Mouse (Mus musculus): Measurements from ENCODE around the gene Wap.
A peak's percentile ranks its signal among the peaks of the same experiment; 100 is the strongest.
"Not testable (repeated sequence)": the region's sequence is repeated elsewhere in the genome, so short reads cannot be mapped to it uniquely, and the experiment has no call there.

The Wap gene

DNA sequence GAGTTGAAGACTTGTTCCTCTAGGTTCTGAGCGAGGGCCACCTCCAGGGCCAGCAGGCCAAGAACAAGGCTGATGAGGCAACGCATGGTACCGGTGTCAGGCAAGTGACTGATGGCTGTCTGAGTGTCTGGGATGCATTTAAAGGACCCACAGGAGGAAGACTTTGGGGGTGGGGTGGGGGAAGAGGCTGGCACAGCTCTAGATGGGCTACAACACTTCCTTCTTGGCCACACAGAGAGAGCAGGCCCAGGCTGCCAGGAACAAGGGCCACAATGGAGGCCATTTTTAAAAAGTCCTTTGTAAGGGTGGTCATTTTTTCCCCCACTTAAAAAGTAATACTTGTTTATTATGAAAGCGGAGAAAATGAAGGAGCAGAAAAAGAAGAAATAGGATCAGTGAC, at the start of gene Wap:
Gene Wap, minus strand, starts transcription at position 101 of the 400 bp plus-strand sequence.
- no peak for DNase-seq (ENCODE audit: low spot score in 2 of 2)

DNA sequence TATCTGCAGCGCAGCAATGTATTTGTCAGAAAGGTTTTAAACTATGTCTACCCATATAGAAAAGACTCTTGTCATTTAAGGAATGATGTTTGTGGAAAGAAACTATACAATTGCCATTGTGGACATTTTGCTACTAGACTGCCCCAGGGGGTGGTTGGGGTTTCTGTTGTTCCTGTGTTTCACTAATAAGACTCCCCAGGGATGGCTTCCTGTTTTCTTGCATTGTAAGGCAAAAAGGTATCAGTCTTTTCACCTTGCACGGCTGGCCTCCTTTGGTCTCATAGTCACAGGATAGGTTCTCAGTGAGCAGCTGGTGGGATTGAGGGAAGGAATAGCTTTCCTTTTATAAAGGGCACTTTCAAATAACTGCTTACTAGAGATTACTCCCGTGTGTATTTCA, 46.3 kb upstream of the Wap start:
- DNase-seq (ENCODE audit: low spot score in 2 of 2) = no peak

DNA sequence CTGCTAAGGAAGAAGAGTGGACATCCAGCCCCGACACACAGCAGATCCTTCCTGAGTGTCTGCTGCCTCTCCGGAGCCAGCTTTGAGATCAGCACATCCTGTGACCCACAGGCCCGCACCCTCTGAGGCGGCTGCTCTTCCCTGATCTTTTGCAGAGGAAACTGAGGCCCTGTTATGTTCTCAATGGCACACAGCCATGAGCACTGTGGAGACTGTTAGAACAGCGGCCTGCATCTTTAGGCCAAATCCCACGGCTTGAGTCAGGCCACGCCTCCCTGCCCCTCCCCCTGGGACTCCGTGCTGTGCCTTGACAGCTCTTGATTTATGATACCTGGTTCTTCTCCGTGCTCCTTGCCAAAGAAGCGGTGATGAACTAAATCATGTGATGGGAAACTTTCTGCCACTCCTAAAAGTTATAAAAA, 42.0 kb upstream of the Wap start:
- DNase-seq (ENCODE audit: low spot score in 2 of 2) = peak; percentile 54 to 69

DNA sequence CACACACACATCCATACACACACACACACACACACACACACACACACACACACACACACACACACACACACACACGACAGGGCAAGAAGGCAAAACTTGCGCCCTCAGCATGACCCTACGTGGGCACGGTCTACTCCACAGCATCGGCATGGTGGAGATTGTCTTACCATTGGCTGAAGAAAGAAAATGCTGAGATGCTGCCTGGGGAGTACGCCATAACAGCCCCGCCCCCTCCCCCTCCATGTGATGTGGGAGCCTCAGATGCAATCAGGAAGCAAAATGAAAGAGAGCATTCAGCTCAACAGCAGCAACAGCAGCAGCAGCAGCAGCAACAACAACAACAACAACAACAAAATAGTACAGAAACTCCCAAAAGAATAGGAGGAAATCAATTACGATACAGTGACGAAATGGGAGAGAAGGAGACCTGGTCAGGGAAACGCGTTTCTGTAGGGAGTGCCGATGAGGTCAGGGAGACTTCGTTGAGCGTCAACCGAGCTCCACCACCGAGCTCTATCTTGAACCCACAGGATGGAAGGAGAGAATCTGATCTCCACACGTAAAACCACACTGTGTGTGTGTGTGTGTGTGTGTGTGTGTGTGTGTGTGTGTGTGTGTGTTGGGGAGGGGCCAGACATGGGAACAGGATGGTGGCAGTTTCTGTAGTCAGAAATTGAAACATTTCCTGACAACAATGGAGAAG, 41.4 kb upstream of the Wap start:
- no peak for DNase-seq (ENCODE audit: low spot score in 2 of 2)

- DNase-seq (ENCODE audit: low spot score in 2 of 2) = no peak
Measured at GRCm38 (mm10) chr11:6677530-6677929, 39.1 kb upstream of the Wap start.

GRCm38 (mm10) chr11:6676641-6677040, 38.2 kb upstream of the Wap start:
- DNase-seq (ENCODE audit: low spot score in 2 of 2) = no peak

DNA sequence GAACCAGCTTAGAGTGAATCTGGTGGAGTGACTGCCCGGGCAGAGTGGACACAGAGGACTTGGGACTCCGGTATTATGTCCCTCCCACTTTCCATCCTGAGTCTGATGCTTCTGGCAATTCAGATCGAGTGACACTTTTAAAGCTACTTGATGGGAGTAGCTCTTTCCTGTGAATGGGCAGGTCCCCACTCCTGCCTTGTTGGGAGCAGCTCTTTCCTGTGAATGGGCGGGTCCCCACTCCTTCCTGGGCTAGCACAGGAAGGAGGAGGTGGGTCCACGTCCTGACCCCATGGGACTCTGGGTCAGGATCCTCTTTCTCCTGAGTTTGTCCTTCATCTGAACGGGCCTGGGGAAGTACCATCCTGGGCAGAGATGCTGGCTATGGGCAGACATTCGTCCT, 37.0 kb upstream of the Wap start:
- no peak for DNase-seq (ENCODE audit: low spot score in 2 of 2)

DNA sequence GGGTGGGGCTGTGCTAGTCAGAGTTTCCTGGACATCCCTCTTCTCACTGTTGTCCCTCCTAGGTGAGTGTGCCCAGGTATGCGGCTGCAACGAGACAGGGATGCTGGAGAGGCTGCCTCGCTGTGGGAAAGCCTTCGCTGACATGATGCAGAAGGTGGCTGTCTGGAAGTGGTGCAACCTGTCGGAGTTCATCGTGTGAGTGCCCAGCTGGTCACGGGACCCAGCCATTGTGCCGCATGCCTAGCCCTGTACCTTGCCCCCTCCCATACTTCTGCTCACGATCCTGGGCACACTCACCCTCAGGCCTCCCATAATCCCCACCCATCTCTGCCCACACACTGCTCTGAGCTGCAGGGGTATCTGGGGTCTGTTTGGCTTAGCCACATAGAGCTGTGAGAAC, 36.3 kb upstream of the Wap start:
- no peak for DNase-seq (ENCODE audit: low spot score in 2 of 2)

GRCm38 (mm10) chr11:6670826-6671225, 32.4 kb upstream of the Wap start:
- DNase-seq (ENCODE audit: low spot score in 2 of 2) = no peak

DNA sequence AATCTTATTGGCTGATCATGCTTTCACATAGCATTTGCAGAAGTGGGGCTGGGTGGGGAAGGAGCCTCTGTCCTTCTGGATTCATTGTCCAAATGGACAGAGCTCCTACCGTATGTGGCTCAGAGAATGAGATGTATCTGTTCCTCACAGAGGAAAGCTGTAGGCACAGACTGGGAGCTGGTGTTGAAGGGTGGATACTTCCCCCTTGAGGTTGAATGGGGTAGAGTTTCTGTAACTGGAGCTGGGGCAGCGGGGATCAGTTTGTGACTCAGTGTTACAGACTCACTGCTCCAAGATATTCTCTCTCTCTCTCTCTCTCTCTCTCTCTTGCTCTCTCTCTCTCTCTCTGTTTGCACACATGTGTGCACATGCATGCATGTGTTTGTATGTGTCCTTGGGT, 31.6 kb upstream of the Wap start:
- DNase-seq (ENCODE audit: low spot score in 2 of 2) = no peak

DNA sequence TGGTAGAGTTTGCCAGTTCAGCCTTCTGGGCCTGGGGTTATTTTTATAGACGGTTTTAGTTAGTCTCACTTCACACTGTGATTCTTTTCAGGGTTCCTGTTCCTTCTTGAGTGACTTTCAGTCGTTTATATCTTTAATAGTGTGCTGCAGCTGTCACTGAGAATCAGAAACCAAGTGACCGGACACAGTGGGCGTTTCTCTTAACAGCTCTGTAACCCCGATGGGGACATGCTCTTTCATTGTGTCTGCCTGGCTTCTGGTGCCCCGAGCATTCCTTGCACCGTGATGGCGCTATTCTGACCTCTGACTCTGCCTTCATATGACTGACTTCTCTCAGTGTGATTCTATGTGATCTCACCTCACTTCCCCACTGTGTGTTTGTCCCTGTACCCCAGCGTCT, 30.6 kb upstream of the Wap start:
- no peak for DNase-seq (ENCODE audit: low spot score in 2 of 2)

DNA sequence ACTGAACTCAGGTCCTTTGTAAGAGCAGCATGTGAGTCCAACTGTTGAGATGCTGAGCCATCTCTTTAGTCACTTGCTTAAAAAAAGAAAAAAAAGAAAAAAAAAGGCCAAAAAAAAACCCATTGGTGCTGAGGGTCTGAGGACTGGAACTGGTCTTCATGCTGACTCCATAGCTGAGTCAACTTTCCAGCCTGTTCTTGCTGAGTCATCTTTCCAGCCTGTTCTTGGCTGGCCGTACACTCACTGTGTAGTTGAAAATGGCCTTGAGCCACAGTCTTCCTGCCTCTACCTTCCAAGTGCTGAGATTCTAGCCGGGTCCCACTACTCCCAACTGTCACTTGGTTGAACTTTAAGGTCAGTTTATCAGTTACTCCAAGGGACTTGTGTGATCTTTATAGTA, 28.2 kb upstream of the Wap start:
- DNase-seq (ENCODE audit: low spot score in 2 of 2) = no peak

DNA sequence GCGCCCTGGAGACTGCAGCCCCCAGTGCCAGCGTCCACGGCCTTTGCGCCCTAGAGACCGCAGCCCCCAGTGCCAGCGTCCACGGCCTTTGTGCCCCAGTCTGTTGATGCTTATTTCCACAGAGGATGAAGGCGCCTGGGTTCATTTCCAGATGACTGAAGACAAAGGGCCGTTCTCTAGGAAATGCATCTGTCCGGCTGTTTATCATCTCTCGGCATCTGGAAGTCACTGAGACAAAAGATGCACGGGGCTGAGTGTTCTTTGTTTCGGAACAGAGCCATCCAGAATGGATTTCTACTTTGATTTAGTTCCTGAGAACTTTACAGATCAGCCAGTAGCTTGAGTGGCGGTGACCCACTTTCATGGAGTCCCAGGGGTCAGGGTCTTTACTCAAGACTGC, 22.8 kb upstream of the Wap start:
- DNase-seq (ENCODE audit: low spot score in 2 of 2) = no peak

DNA sequence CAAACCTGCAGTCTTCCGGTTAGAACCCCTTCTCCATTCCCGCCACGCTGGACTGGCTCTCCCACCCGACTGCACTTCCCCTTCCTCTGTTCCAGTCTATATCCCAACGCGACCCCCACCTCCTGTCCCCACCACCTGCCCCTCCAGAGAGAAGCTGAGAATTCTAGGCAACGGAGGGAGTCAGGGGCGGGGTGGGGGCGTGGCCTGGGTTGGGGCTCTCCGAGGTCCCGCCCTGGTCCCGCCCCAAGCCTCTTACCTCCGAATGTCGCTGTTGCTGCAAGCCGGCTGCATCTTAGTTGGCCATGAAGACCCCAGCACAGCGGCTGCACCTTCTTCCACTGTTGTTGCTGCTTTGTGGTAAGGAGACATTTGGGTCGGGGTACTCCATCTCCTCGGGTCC, 19.8 kb upstream of the Wap start, which contains the start of gene Ramp3:
Gene Ramp3, plus strand, starts transcription at position 251 of the 400 bp plus-strand sequence.
- no peak for DNase-seq (ENCODE audit: low spot score in 2 of 2)

DNA sequence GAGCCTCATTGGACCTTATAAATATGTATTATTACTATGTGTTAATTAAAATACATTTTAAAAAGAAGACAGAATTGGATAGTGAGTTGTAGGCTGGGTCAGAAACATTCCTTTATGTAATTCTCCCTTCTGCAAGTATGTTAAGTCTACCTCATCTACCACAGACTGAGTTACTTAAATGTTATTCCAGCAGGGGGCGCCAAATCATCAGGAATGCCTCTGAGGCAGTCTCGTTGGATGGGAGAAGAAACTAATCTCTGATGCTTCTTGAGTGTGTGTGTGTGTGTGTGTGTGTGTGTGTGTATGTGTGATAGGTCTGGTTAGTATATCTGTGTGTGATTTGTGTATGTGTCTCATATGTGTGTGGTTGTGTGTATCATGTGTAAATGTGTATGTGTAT, 16.5 kb upstream of the Wap start:
- peak; percentile 39 to 79 for DNase-seq (ENCODE audit: low spot score in 2 of 2)

DNA sequence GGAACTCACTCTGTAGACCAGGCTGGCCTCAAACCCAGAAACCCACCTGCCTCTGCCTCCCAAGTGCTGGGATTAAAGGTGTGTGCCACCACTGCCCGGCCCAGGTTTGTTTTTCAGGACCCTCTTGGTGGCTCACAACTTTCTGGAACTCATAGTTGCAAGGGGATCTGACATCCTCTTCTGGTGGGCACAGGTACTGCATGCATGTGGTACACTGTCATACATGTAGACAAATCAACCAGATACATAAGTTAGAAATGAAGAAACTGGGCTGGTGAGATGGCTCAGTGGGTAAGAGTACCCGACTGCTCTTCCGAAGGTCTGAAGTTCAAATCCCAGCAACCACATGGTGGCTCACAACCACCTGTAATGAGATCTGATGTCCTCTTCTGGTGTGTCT, 14.5 kb upstream of the Wap start:
- DNase-seq (ENCODE audit: low spot score in 2 of 2) = not testable (repeated sequence)

GRCm38 (mm10) chr11:6650519-6650918, 12.1 kb upstream of the Wap start:
- no peak for DNase-seq (ENCODE audit: low spot score in 2 of 2)

GRCm38 (mm10) chr11:6647831-6648724, 9.6 kb upstream of the Wap start:
- DNase-seq (ENCODE audit: low spot score in 2 of 2) = no peak

DNA sequence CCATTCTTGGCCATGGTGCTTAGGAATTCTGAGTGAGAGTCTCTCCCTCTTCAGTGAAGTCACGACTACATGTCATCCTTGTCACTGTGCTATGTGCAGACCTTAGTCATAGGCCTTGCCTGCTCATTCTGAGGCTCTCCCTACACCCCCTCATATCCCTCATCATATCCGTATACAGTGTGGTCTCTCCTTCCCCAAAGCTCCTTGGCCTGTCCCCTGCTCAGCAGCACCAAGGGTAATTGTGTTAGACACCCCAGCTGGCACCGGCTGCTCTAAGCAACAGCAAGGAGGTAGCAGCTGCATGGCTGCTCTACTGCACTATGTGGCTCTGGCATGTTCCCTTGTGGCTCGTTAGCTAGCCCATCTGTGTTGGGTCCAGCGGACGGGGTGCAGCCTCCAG, 6.1 kb upstream of the Wap start:
- no peak for DNase-seq (ENCODE audit: low spot score in 2 of 2)

DNA sequence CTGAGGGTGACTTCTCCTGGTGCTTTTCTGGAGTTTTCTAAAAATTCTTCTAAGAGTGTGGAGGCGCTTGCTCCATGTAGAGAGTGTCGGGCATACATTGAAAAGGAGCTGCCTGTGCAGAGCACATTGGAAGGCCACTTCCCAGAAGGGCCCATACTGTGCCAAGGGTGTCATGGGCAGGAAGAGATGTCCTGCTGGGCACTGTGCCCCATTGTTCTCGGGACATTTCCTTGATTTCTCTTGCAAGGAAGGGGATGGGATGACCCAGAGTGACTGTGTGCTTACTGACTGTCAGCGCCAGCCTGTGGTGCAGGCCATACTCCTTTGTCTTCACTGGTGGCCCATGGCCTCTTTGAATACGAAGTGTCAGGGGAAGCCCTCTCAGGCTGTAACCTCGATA, 635 bp upstream of the Wap start:
- DNase-seq (ENCODE audit: low spot score in 2 of 2) = no peak

DNA sequence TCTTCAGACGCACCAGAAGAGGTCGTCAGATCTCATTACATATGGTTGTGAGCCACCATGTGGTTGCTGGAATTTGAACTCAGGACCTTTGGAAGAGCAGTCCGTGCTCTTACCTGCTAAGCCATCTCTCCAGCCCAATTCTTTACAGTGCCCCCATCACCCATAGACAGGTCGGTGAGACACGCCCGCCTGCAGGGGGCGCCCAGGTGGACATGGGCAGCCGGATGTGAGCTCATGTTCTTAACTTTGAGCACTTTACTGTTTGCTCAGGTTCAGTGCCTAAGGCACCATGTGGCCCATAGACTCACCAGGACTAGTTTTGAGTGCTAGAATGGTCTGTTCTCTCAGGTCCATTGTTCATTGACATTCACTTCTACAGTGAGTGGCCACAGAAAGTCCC, 2.3 kb downstream of the Wap start:
- no peak for DNase-seq (ENCODE audit: low spot score in 2 of 2)

GRCm38 (mm10) chr11:6629655-6630054, 8.8 kb downstream of the Wap start:
- no peak for DNase-seq (ENCODE audit: low spot score in 2 of 2)

DNA sequence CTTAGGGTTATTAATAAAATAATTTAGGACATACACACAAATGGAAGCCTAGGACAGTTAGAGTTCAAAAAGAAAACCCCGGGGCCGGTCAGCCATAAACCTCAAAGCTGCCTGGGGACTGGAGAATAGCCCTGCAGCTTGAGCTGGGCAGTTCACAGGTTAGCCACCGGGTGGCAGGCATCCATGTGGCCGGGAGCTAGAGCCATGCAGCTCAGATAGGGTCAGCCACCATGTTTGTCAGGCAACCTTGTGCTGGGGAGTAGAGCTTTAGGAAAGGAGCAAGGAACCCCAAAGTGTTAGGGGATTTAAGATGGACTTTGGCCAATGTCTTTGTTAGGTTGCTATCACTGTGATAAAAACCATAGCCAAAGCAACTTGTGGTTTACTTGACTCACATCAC, 9.9 kb downstream of the Wap start:
- DNase-seq (ENCODE audit: low spot score in 2 of 2) = no peak

Measured in urinary bladder, postnatal 4 days (tissue).